Mouse (Mus musculus): ENCODE results near the gene Ttll3. TPM values are rescaled to one million over a fixed set of nuclear protein-coding genes. Genes with fewer than 3 reads are reported as not detected.

Ttll3 gene
- polyA plus RNA-seq (2014; fragmentation: Illumina TruSeq; extraction: RNeasy Lipid Tissue Mini Kit (QIAGEN cat#74804); ENCODE audit: low read depth, low replicate concordance): 8.6 TPM

GRCm38 (mm10) chr6:113388960-113389359 lies at the start of gene Ttll3:
Ttll3 (plus strand) TSS chr6:113389260.

GRCm38 (mm10) chr6:113343177-113344092 lies 45.6 kb upstream of the Ttll3 start, which contains the start of gene Camk1:
Camk1 (minus strand) TSS chr6:113343984.

GRCm38 (mm10) chr6:113377496-113378385 lies 11.3 kb upstream of the Ttll3 start, which contains the start of the genes Tada3 and Arpc4:
Tada3 (minus strand) TSS chr6:113377883.
Arpc4 (plus strand) TSS chr6:113378115.

GRCm38 (mm10) chr6:113419199-113419587 lies 30.1 kb downstream of the Ttll3 start, which contains the start of gene Rpusd3:
Rpusd3 (minus strand) TSS chr6:113419340.

GRCm38 (mm10) chr6:113435664-113436205 lies 46.7 kb downstream of the Ttll3 start, which contains the start of gene Cidec:
Cidec (minus strand) TSS chr6:113435760.

GRCm38 (mm10) chr6:113442442-113443090 lies 53.5 kb downstream of the Ttll3 start, which contains the start of gene Jagn1:
Jagn1 (plus strand) TSS chr6:113442569.

GRCm38 (mm10) chr6:113457952-113458534 lies 69.0 kb downstream of the Ttll3 start, which contains the start of gene Il17re:
Il17re (plus strand) TSS chr6:113458484.

Other genes with a start within 250 kb of the Ttll3 start
- 0.55 TPM for gene Lhfpl4, start 193.9 kb upstream of the Ttll3 start, polyA plus RNA-seq (2014; fragmentation: Illumina TruSeq; extraction: RNeasy Lipid Tissue Mini Kit (QIAGEN cat#74804); ENCODE audit: low read depth, low replicate concordance)
- 18.7 TPM for gene Mtmr14, start 151.4 kb upstream of the Ttll3 start, polyA plus RNA-seq (2014; fragmentation: Illumina TruSeq; extraction: RNeasy Lipid Tissue Mini Kit (QIAGEN cat#74804); ENCODE audit: low read depth, low replicate concordance)
- not detected for gene Cpne9, start 107.0 kb upstream of the Ttll3 start, polyA plus RNA-seq (2014; fragmentation: Illumina TruSeq; extraction: RNeasy Lipid Tissue Mini Kit (QIAGEN cat#74804); ENCODE audit: low read depth, low replicate concordance)
- gene Brpf1, start 82.1 kb upstream of the Ttll3 start, polyA plus RNA-seq (2014; fragmentation: Illumina TruSeq; extraction: RNeasy Lipid Tissue Mini Kit (QIAGEN cat#74804); ENCODE audit: low read depth, low replicate concordance): 21.9 TPM
- 13.8 TPM for gene Ogg1, start 62.3 kb upstream of the Ttll3 start, polyA plus RNA-seq (2014; fragmentation: Illumina TruSeq; extraction: RNeasy Lipid Tissue Mini Kit (QIAGEN cat#74804); ENCODE audit: low read depth, low replicate concordance)
- 62.0 TPM for gene Camk1, start 45.3 kb upstream of the Ttll3 start, polyA plus RNA-seq (2014; fragmentation: Illumina TruSeq; extraction: RNeasy Lipid Tissue Mini Kit (QIAGEN cat#74804); ENCODE audit: low read depth, low replicate concordance)
- 31.6 TPM for gene Tada3, start 11.4 kb upstream of the Ttll3 start, polyA plus RNA-seq (2014; fragmentation: Illumina TruSeq; extraction: RNeasy Lipid Tissue Mini Kit (QIAGEN cat#74804); ENCODE audit: low read depth, low replicate concordance)
- 109 TPM for gene Arpc4, start 11.1 kb upstream of the Ttll3 start, polyA plus RNA-seq (2014; fragmentation: Illumina TruSeq; extraction: RNeasy Lipid Tissue Mini Kit (QIAGEN cat#74804); ENCODE audit: low read depth, low replicate concordance)
- 27.3 TPM for gene Rpusd3, start 30.1 kb downstream of the Ttll3 start, polyA plus RNA-seq (2014; fragmentation: Illumina TruSeq; extraction: RNeasy Lipid Tissue Mini Kit (QIAGEN cat#74804); ENCODE audit: low read depth, low replicate concordance)
- 1,142 TPM for gene Cidec, start 46.5 kb downstream of the Ttll3 start, polyA plus RNA-seq (2014; fragmentation: Illumina TruSeq; extraction: RNeasy Lipid Tissue Mini Kit (QIAGEN cat#74804); ENCODE audit: low read depth, low replicate concordance)
- 50.6 TPM for gene Jagn1, start 53.3 kb downstream of the Ttll3 start, polyA plus RNA-seq (2014; fragmentation: Illumina TruSeq; extraction: RNeasy Lipid Tissue Mini Kit (QIAGEN cat#74804); ENCODE audit: low read depth, low replicate concordance)
- gene Il17re, start 69.2 kb downstream of the Ttll3 start, polyA plus RNA-seq (2014; fragmentation: Illumina TruSeq; extraction: RNeasy Lipid Tissue Mini Kit (QIAGEN cat#74804); ENCODE audit: low read depth, low replicate concordance): 10.4 TPM
- gene Il17rc, start 82.2 kb downstream of the Ttll3 start, polyA plus RNA-seq (2014; fragmentation: Illumina TruSeq; extraction: RNeasy Lipid Tissue Mini Kit (QIAGEN cat#74804); ENCODE audit: low read depth, low replicate concordance): 22.4 TPM
- 41.7 TPM for gene Creld1, start 94.0 kb downstream of the Ttll3 start, polyA plus RNA-seq (2014; fragmentation: Illumina TruSeq; extraction: RNeasy Lipid Tissue Mini Kit (QIAGEN cat#74804); ENCODE audit: low read depth, low replicate concordance)
- gene Prrt3, start 112.7 kb downstream of the Ttll3 start, polyA plus RNA-seq (2014; fragmentation: Illumina TruSeq; extraction: RNeasy Lipid Tissue Mini Kit (QIAGEN cat#74804); ENCODE audit: low read depth, low replicate concordance): not detected
- gene Emc3, start 142.4 kb downstream of the Ttll3 start, polyA plus RNA-seq (2014; fragmentation: Illumina TruSeq; extraction: RNeasy Lipid Tissue Mini Kit (QIAGEN cat#74804); ENCODE audit: low read depth, low replicate concordance): 68.1 TPM
- 1.2 TPM for gene Fancd2, start 142.4 kb downstream of the Ttll3 start, polyA plus RNA-seq (2014; fragmentation: Illumina TruSeq; extraction: RNeasy Lipid Tissue Mini Kit (QIAGEN cat#74804); ENCODE audit: low read depth, low replicate concordance)
- gene Fancd2os, start 211.5 kb downstream of the Ttll3 start, polyA plus RNA-seq (2014; fragmentation: Illumina TruSeq; extraction: RNeasy Lipid Tissue Mini Kit (QIAGEN cat#74804); ENCODE audit: low read depth, low replicate concordance): 1.1 TPM
- gene Brk1, start 215.5 kb downstream of the Ttll3 start, polyA plus RNA-seq (2014; fragmentation: Illumina TruSeq; extraction: RNeasy Lipid Tissue Mini Kit (QIAGEN cat#74804); ENCODE audit: low read depth, low replicate concordance): 147 TPM
- gene Vhl, start 234.7 kb downstream of the Ttll3 start, polyA plus RNA-seq (2014; fragmentation: Illumina TruSeq; extraction: RNeasy Lipid Tissue Mini Kit (QIAGEN cat#74804); ENCODE audit: low read depth, low replicate concordance): 27.4 TPM
- 39.1 TPM for gene Irak2, start 249.2 kb downstream of the Ttll3 start, polyA plus RNA-seq (2014; fragmentation: Illumina TruSeq; extraction: RNeasy Lipid Tissue Mini Kit (QIAGEN cat#74804); ENCODE audit: low read depth, low replicate concordance)